Mouse (Mus musculus) stomach, postnatal 0 days (tissue): ENCODE data around the gene Fbxo42.

Experiments
- CTCF ChIP-seq: IDR thresholded peaks from 2 replicates; pipeline ENCODE4 v1.5.1; 2016; ENCODE audit warnings: antibody characterized with exemption, low read depth, mild to moderate bottlenecking, moderate library complexity
- EP300 ChIP-seq: optimal IDR thresholded peaks from 2 replicates; pipeline ENCODE3; 2016; ENCODE audit warnings: antibody characterized with exemption

GRCm38 (mm10) chr4:141246998-141247350, 99.3 kb downstream of the Fbxo42 start:
- 0 out of 2 replicates have a peak, but pooled peaks have one; percentile 2 for TF ChIP-seq CTCF
- no peak for TF ChIP-seq EP300
